7 mouse cellular contexts compared by ENCODE assay signal in the genomic region with DNA sequence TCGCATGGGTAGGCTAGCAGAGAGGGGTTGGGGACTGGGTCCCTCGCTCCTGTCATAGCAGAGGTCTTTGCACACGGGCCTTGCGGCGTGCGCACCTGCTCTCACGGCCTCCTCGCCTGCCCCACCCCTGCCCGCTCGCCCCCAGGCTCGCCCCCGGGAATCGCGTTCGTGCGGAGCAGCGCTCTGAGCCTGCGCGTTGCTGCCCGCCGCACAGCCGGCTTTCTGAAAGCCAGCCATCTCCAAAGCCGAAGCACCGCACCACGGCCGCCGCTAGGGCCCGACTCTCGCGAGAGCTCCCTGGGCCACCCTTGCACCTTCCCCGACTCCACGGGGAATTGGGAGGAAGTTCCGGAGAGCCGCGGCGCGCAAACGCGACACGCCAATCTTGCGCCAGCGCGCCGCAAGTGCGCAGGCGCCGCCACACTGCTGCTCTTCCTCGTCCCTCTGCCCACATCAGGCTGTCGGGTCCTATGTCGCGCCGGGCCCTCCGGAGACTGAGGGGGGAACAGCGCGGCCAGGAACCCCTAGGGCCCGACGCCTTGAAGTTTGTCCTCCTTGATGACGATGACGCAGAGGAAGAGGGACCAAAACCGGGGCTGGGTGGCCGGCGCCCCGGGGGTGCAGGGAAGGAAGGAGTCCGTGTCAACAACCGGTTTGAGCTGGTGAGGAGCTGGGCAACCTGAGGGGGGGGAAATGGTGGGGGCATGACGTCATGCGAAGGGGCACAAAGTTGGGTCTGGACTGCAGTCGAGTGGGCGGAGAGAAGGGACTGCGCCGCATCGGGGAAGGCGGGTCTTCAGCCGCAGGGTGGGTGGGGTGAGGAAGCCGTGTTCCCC. TPM values are rescaled to one million over a fixed set of nuclear protein-coding genes. Genes with fewer than 3 reads are reported as not detected.
DNase-seq lines count a peak whose midpoint lies in the region; ATAC-seq lines count a peak whose summit lies in the region.

A gene (plus strand): TSS at position 351 of the 836 bp plus-strand sequence.

- no peaks in the 10 kb centered on the region for H3K9me3 ChIP-seq in intestine, embryonic 15.5 days
- no peaks in the 10 kb centered on the region for H3K9me3 ChIP-seq in midbrain, embryonic 10.5 days (replicated peaks)

- H3K27ac ChIP-seq in intestine, embryonic 15.5 days: peak within 1 kb of the TSS; percentile 97
- H3K27ac ChIP-seq in midbrain, embryonic 10.5 days (replicated peaks): peak within 1 kb of the TSS; percentile 95

- peaks cover 9% of the 10 kb centered on the region; the same call in 1 of the 2 replicates for H3K4me1 ChIP-seq in intestine, embryonic 15.5 days (replicated peaks)
- peaks cover 33% of the 10 kb centered on the region for H3K4me1 ChIP-seq in midbrain, embryonic 10.5 days

- H3K4me3 ChIP-seq in intestine, embryonic 15.5 days (replicated peaks): peak within 1 kb of the TSS; percentile 88
- peak within 1 kb of the TSS; percentile 86 for H3K4me3 ChIP-seq in midbrain, embryonic 10.5 days

- H3K4me2 ChIP-seq in intestine, embryonic 15.5 days (replicated peaks): peak within 1 kb of the TSS; percentile 88

- H3K36me3 ChIP-seq in intestine, embryonic 15.5 days: peaks cover 3% of the 10 kb centered on the region; the same call in 1 of the 2 replicates
- peaks cover 30% of the 10 kb centered on the region for H3K36me3 ChIP-seq in midbrain, embryonic 10.5 days

- 0% methylated on average over 75 of the region's 75 CpGs for WGBS in intestine, embryonic 15.5 days
- under 1% methylated on average over 75 of the region's 75 CpGs for WGBS in midbrain, embryonic 10.5 days

- intact Hi-C loops in gastrocnemius, postnatal 36 days (cut with DNase I): no loop called here
- intact Hi-C loops in left cerebral cortex, postnatal 25 days (cut with DNase I): loop anchor here (5.0 kb wide), 1 partner anchor 121 kb away; a partner anchor contains a TSS

- ATAC-seq in intestine, embryonic 15.5 days: peak; percentile 96

- peak; percentile 91 to 94 for DNase-seq in adrenal gland, adult 18-20 months (ENCODE audit: low spot score in 2 of 2)
- peak; percentile 98 for DNase-seq in embryo, embryonic 11 days
- peak; percentile 91 to 94 for DNase-seq in gastrocnemius, postnatal 36 days
- peak; percentile 96 to 98 for DNase-seq in left cerebral cortex, postnatal 25 days (ENCODE audit: low spot score in 2 of 2)
- DNase-seq in midbrain, embryonic 10.5 days (ENCODE audit: low spot score): peak; percentile 97
- peak; percentile 96 for DNase-seq in right cerebral cortex, postnatal 4 days

- H3K27me3 ChIP-seq in intestine, embryonic 15.5 days (replicated peaks): no peaks in the 10 kb centered on the region
- H3K27me3 ChIP-seq in midbrain, embryonic 10.5 days (ENCODE audit: low read depth, poor library complexity, severe bottlenecking): no peaks in the 10 kb centered on the region

- H3K9ac ChIP-seq in intestine, embryonic 15.5 days: peak within 1 kb of the TSS; percentile 88

RNA-seq across cellular contexts. Expression of the gene that starts here (rescaled TPM):
- total RNA-seq in adrenal gland, adult 18-20 months (2021): 100 to 1,000 TPM; 218 to 255 TPM
- 100 to 1,000 TPM; 136 to 137 TPM for total RNA-seq in gastrocnemius, postnatal 36 days (2021)
- polyA plus RNA-seq in intestine, embryonic 15.5 days (2015; fragmentation: Nextera tagmentation; extraction: Ambion mirVana): 147 and 170 TPM in 2 replicates
- 100 to 1,000 TPM; 568 to 614 TPM for total RNA-seq in left cerebral cortex, postnatal 25 days (2021)
- polyA plus RNA-seq in midbrain, embryonic 10.5 days (2016; fragmentation: Nextera tagmentation; extraction: Ambion mirVana): 150 and 167 TPM in 2 replicates

Comparison
In these comparisons a context has a peak if more than half of its experiments do, and no peak if none do; other contexts are left out.
1. Peak in every context shown above with its lines: DNase-seq, ATAC-seq, H3K4me3 ChIP-seq and H3K27ac ChIP-seq.